Mouse (Mus musculus) midbrain, embryonic 15.5 days (tissue): ENCODE measurements around the gene Herc3. TPM values are rescaled to one million over a fixed set of nuclear protein-coding genes. Genes with fewer than 3 reads are reported as not detected.
"Not testable (repeated sequence)": the region's sequence is repeated elsewhere in the genome, so short reads cannot be mapped to it uniquely, and the experiment has no call there.

Experiments
- ATAC-seq: fragments of 200-750 bp; cut with Nextera tagmentation; replicated peaks from 2 replicates; pipeline ENCODE4 v1.8.0; 2017; ENCODE audit warnings: moderate TSS enrichment
- H3K27ac ChIP-seq: fragments of 300-500 bp; sonication (generic); 2 replicates; pipeline ENCODE4 v1.5.1; 2015; ENCODE audit warnings: mild to moderate bottlenecking, inconsistent platforms
- H3K27me3 ChIP-seq: fragments of 300-500 bp; sonication (generic); replicated peaks from 2 replicates; pipeline ENCODE4 v1.6.1; 2015; ENCODE audit warnings: inconsistent platforms
- H3K36me3 ChIP-seq: fragments of 300-500 bp; sonication (generic); replicated peaks from 2 replicates; pipeline ENCODE4 v1.6.1; 2015; ENCODE audit warnings: inconsistent platforms
- H3K4me1 ChIP-seq: fragments of 300-500 bp; sonication (generic); 2 replicates; pipeline ENCODE4 v1.6.1; 2015; ENCODE audit warnings: inconsistent platforms
- H3K4me2 ChIP-seq: fragments of 300-500 bp; sonication (generic); 2 replicates; pipeline ENCODE4 v1.6.1; 2015; ENCODE audit warnings: inconsistent platforms, mild to moderate bottlenecking, moderate library complexity
- H3K4me3 ChIP-seq: fragments of 300-500 bp; sonication (generic); 2 replicates; pipeline ENCODE4 v1.5.1; 2015; ENCODE audit warnings: mild to moderate bottlenecking, inconsistent platforms
- H3K9ac ChIP-seq: fragments of 300-500 bp; sonication (generic); 2 replicates; pipeline ENCODE4 v1.6.1; 2015; ENCODE audit warnings: mild to moderate bottlenecking, inconsistent platforms
- H3K9me3 ChIP-seq: fragments of 300-500 bp; sonication (generic); 2 replicates; pipeline ENCODE4 v1.6.1; 2016; ENCODE audit warnings: inconsistent platforms
- WGBS: fragments of 180-500 bp; shearing (Covaris S2); methylation state at CpG from one replicate; pipeline ENCODE4 v1.1.7; 2015; ENCODE audit warnings: mixed read lengths; 5-methylcytosine and 5-hydroxymethylcytosine counted together
- polyA plus RNA-seq: library from polyadenylated mRNA; unstranded; fragments of >200 nt; fragmentation: Nextera tagmentation; extraction: Ambion mirVana; gene quantifications from 2 replicates; pipeline ENCODE4 v1.2.1, GENCODE M21; 2015

Herc3 gene
- polyA plus RNA-seq, 1 experiment from 2014 or later: 31.3 TPM

GRCm38 (mm10) chr6:58867858-58868257 lies 36.6 kb downstream of the Herc3 start:
- ATAC-seq, H3K27ac ChIP-seq, H3K9me3 ChIP-seq, H3K9ac ChIP-seq, H3K27me3 ChIP-seq, H3K4me3 ChIP-seq, H3K4me2 ChIP-seq, H3K36me3 ChIP-seq, H3K4me1 ChIP-seq: not testable (repeated sequence)
- 95% methylated on average over 6 of the region's 6 CpGs for WGBS

GRCm38 (mm10) chr6:58879572-58879971 lies 48.3 kb downstream of the Herc3 start:
- Histone ChIP-seq H3K27me3 (no peaks in the 10 kb centered on the region), H3K9ac (no peak overlapping the region), H3K4me2 (no peak overlapping the region), H3K27ac (no peak overlapping the region), H3K36me3 (peaks cover 4% of the 10 kb centered on the region), H3K9me3 (no peaks in the 10 kb centered on the region), H3K4me3 (no peak overlapping the region), H3K4me1 (no peaks in the 10 kb centered on the region)
- ATAC-seq: peak; percentile 32
- WGBS: 70% methylated on average over 4 of the region's 4 CpGs

- Histone ChIP-seq H3K9me3 (no peaks in the 10 kb centered on the region), H3K27me3 (no peaks in the 10 kb centered on the region), H3K4me1 (no peaks in the 10 kb centered on the region), H3K4me3 (no peak overlapping the region), H3K36me3 (peaks cover 4% of the 10 kb centered on the region), H3K4me2 (no peak overlapping the region), H3K27ac (no peak overlapping the region), H3K9ac (no peak overlapping the region)
- WGBS: 95% methylated on average over 9 of the region's 9 CpGs
- ATAC-seq: 0 out of 2 replicates have a peak, but pooled peaks have one; percentile 15
Measured at GRCm38 (mm10) chr6:58879987-58880386, 48.7 kb downstream of the Herc3 start.

- H3K36me3 ChIP-seq: peaks cover 4% of the 10 kb centered on the region; the same call in 1 of the 2 replicates
- no peaks in the 10 kb centered on the region for H3K27me3 ChIP-seq
- H3K4me2 ChIP-seq: no peak overlapping the region
- H3K4me3 ChIP-seq: no peak overlapping the region
- H3K4me1 ChIP-seq: no peaks in the 10 kb centered on the region
- no peaks in the 10 kb centered on the region for H3K9me3 ChIP-seq
- no peak overlapping the region for H3K27ac ChIP-seq
- no peak overlapping the region for H3K9ac ChIP-seq
- no peak for ATAC-seq
- WGBS: 95% methylated on average over 5 of the region's 5 CpGs
Measured at GRCm38 (mm10) chr6:58880861-58881260, 49.6 kb downstream of the Herc3 start.

- no peak for ATAC-seq
- WGBS: 91% methylated on average over 3 of the region's 3 CpGs
- Histone ChIP-seq H3K27me3 (no peaks in the 10 kb centered on the region), H3K36me3 (peaks cover 4% of the 10 kb centered on the region; the same call in 1 of the 2 replicates), H3K4me2 (no peak overlapping the region), H3K4me1 (no peaks in the 10 kb centered on the region), H3K27ac (no peak overlapping the region), H3K9ac (no peak overlapping the region), H3K4me3 (no peak overlapping the region), H3K9me3 (no peaks in the 10 kb centered on the region)
Measured at GRCm38 (mm10) chr6:58881363-58881762, 50.1 kb downstream of the Herc3 start.

- Histone ChIP-seq H3K4me3 (no peak overlapping the region), H3K9me3 (no peaks in the 10 kb centered on the region), H3K36me3 (peaks cover 4% of the 10 kb centered on the region; the same call in 1 of the 2 replicates), H3K4me1 (no peaks in the 10 kb centered on the region), H3K27ac (no peak overlapping the region), H3K4me2 (no peak overlapping the region), H3K9ac (no peak overlapping the region), H3K27me3 (no peaks in the 10 kb centered on the region)
- WGBS: 80% methylated on average over 6 of the region's 6 CpGs
- no peak for ATAC-seq
Measured at GRCm38 (mm10) chr6:58882271-58882670, 51.0 kb downstream of the Herc3 start.

- 91% methylated on average over 3 of the region's 3 CpGs for WGBS
- H3K4me2 ChIP-seq: no peak overlapping the region
- no peaks in the 10 kb centered on the region for H3K4me1 ChIP-seq
- no peak overlapping the region for H3K27ac ChIP-seq
- no peak overlapping the region for H3K4me3 ChIP-seq
- no peak overlapping the region for H3K9ac ChIP-seq
- ATAC-seq: no peak
- H3K9me3 ChIP-seq: no peaks in the 10 kb centered on the region
- no peaks in the 10 kb centered on the region for H3K27me3 ChIP-seq
- peaks cover 10% of the 10 kb centered on the region; the same call in 1 of the 2 replicates for H3K36me3 ChIP-seq
Measured at GRCm38 (mm10) chr6:58889917-58890316, 58.7 kb downstream of the Herc3 start.

GRCm38 (mm10) chr6:58893307-58893706 lies 62.0 kb downstream of the Herc3 start:
- Histone ChIP-seq H3K9me3 (no peaks in the 10 kb centered on the region), H3K4me1 (no peaks in the 10 kb centered on the region), H3K4me3 (no peak overlapping the region), H3K27me3 (no peaks in the 10 kb centered on the region), H3K9ac (no peak overlapping the region), H3K4me2 (no peak overlapping the region), H3K36me3 (peaks cover 7% of the 10 kb centered on the region; the same call in 1 of the 2 replicates), H3K27ac (no peak overlapping the region)
- ATAC-seq: no peak
- 92% methylated on average over 6 of the region's 6 CpGs for WGBS

GRCm38 (mm10) chr6:58894994-58895393 lies 63.7 kb downstream of the Herc3 start:
- no peak for ATAC-seq
- no peaks in the 10 kb centered on the region for H3K9me3 ChIP-seq
- 86% methylated on average over 4 of the region's 4 CpGs for WGBS
- H3K27me3 ChIP-seq: no peaks in the 10 kb centered on the region
- no peak overlapping the region for H3K4me3 ChIP-seq
- no peak overlapping the region for H3K27ac ChIP-seq
- H3K9ac ChIP-seq: no peak overlapping the region
- peaks cover 7% of the 10 kb centered on the region; the same call in 1 of the 2 replicates for H3K36me3 ChIP-seq
- no peak overlapping the region for H3K4me2 ChIP-seq
- no peaks in the 10 kb centered on the region for H3K4me1 ChIP-seq

GRCm38 (mm10) chr6:58896648-58897047 lies 65.4 kb downstream of the Herc3 start:
- Histone ChIP-seq H3K27me3 (no peaks in the 10 kb centered on the region), H3K9me3 (no peaks in the 10 kb centered on the region), H3K27ac (no peak overlapping the region), H3K4me1 (no peaks in the 10 kb centered on the region), H3K4me2 (no peak overlapping the region), H3K36me3 (0 out of 2 replicates have a peak, but pooled peaks cover 7% of the 10 kb centered on the region), H3K9ac (no peak overlapping the region), H3K4me3 (no peak overlapping the region)
- no peak for ATAC-seq
- WGBS: 77% methylated on average over 3 of the region's 3 CpGs

GRCm38 (mm10) chr6:58899076-58899475 lies 67.8 kb downstream of the Herc3 start:
- Histone ChIP-seq H3K9me3 (no peaks in the 10 kb centered on the region), H3K36me3 (0 out of 2 replicates have a peak, but pooled peaks cover under 1% of the 10 kb centered on the region), H3K9ac (no peak overlapping the region), H3K4me1 (peaks cover 12% of the 10 kb centered on the region), H3K27me3 (no peaks in the 10 kb centered on the region), H3K4me3 (no peak overlapping the region), H3K27ac (no peak overlapping the region), H3K4me2 (no peak overlapping the region)
- ATAC-seq: no peak
- WGBS: 91% methylated on average over 3 of the region's 3 CpGs

- Histone ChIP-seq H3K9me3 (no peaks in the 10 kb centered on the region), H3K4me3 (no peak overlapping the region), H3K4me1 (peaks cover 15% of the 10 kb centered on the region), H3K27me3 (no peaks in the 10 kb centered on the region), H3K9ac (no peak overlapping the region), H3K4me2 (no peak overlapping the region), H3K27ac (no peak overlapping the region), H3K36me3 (no peaks in the 10 kb centered on the region)
- 85% methylated on average over 7 of the region's 7 CpGs for WGBS
- ATAC-seq: no peak
Measured at GRCm38 (mm10) chr6:58900536-58900935, 69.3 kb downstream of the Herc3 start.

- ATAC-seq: peak; percentile 78
- H3K36me3 ChIP-seq: no peaks in the 10 kb centered on the region
- 14% methylated on average over 8 of the region's 8 CpGs for WGBS
- no peak overlapping the region for H3K9ac ChIP-seq
- H3K4me3 ChIP-seq: 0 out of 2 replicates have a peak overlapping the region, but pooled peaks have one; percentile 0
- H3K4me2 ChIP-seq: peak overlapping the region; percentile 30
- peaks cover 11% of the 10 kb centered on the region for H3K9me3 ChIP-seq
- H3K27me3 ChIP-seq: no peaks in the 10 kb centered on the region
- peaks cover 15% of the 10 kb centered on the region for H3K4me1 ChIP-seq
- H3K27ac ChIP-seq: peak overlapping the region; percentile 43
Measured at GRCm38 (mm10) chr6:58903171-58903570, 71.9 kb downstream of the Herc3 start.
